Mouse (Mus musculus): ENCODE data around the gene Chaf1b.

The Chaf1b gene

GRCm38 (mm10) chr16:93883423-93884085 lies at the start of gene Chaf1b:
TSS of gene Chaf1b (plus strand) at chr16:93883901.
- peak; percentile 99 for DNase-seq (ENCODE audit: low spot score)

GRCm38 (mm10) chr16:93834076-93834475 lies 49.6 kb upstream of the Chaf1b start:
- no peak for DNase-seq (ENCODE audit: low spot score)

- DNase-seq (ENCODE audit: low spot score) = no peak
Measured at GRCm38 (mm10) chr16:93839049-93839448, 44.7 kb upstream of the Chaf1b start.

- DNase-seq (ENCODE audit: low spot score) = no peak
Measured at GRCm38 (mm10) chr16:93850527-93850926, 33.2 kb upstream of the Chaf1b start.

GRCm38 (mm10) chr16:93859967-93860366 lies 23.7 kb upstream of the Chaf1b start:
- no peak for DNase-seq (ENCODE audit: low spot score)

GRCm38 (mm10) chr16:93860686-93861085 lies 23.0 kb upstream of the Chaf1b start:
- no peak for DNase-seq (ENCODE audit: low spot score)

- DNase-seq (ENCODE audit: low spot score) = no peak
Measured at GRCm38 (mm10) chr16:93874841-93875240, 8.9 kb upstream of the Chaf1b start.

GRCm38 (mm10) chr16:93877612-93878380 lies 5.9 kb upstream of the Chaf1b start:
- DNase-seq (ENCODE audit: low spot score) = no peak

- DNase-seq (ENCODE audit: low spot score) = peak; percentile 11
Measured at GRCm38 (mm10) chr16:93884086-93884721, 503 bp downstream of the Chaf1b start.

GRCm38 (mm10) chr16:93884722-93885113 lies 1.0 kb downstream of the Chaf1b start:
- no peak for DNase-seq (ENCODE audit: low spot score)

- DNase-seq (ENCODE audit: low spot score) = no peak
Measured at GRCm38 (mm10) chr16:93888481-93888880, 4.8 kb downstream of the Chaf1b start.

- no peak for DNase-seq (ENCODE audit: low spot score)
Measured at GRCm38 (mm10) chr16:93890948-93891604, 7.4 kb downstream of the Chaf1b start.

- no peak for DNase-seq (ENCODE audit: low spot score)
Measured at GRCm38 (mm10) chr16:93893285-93893684, 9.6 kb downstream of the Chaf1b start.

- DNase-seq (ENCODE audit: low spot score) = no peak
Measured at GRCm38 (mm10) chr16:93903027-93903426, 19.3 kb downstream of the Chaf1b start.

GRCm38 (mm10) chr16:93906156-93907014 lies 22.7 kb downstream of the Chaf1b start:
- DNase-seq (ENCODE audit: low spot score) = peak; percentile 46

- no peak for DNase-seq (ENCODE audit: low spot score)
Measured at GRCm38 (mm10) chr16:93907761-93908160, 24.1 kb downstream of the Chaf1b start.

GRCm38 (mm10) chr16:93908196-93908595 lies 24.5 kb downstream of the Chaf1b start:
- no peak for DNase-seq (ENCODE audit: low spot score)

GRCm38 (mm10) chr16:93909936-93910335 lies 26.2 kb downstream of the Chaf1b start:
- no peak for DNase-seq (ENCODE audit: low spot score)

GRCm38 (mm10) chr16:93910735-93911665 lies 27.3 kb downstream of the Chaf1b start:
- no peak for DNase-seq (ENCODE audit: low spot score)

- no peak for DNase-seq (ENCODE audit: low spot score)
Measured at GRCm38 (mm10) chr16:93912158-93912557, 28.5 kb downstream of the Chaf1b start.

Measured in ovary, postnatal 14 days (tissue).